Mouse (Mus musculus): ENCODE data around the gene Tes3-ps.

DNA sequence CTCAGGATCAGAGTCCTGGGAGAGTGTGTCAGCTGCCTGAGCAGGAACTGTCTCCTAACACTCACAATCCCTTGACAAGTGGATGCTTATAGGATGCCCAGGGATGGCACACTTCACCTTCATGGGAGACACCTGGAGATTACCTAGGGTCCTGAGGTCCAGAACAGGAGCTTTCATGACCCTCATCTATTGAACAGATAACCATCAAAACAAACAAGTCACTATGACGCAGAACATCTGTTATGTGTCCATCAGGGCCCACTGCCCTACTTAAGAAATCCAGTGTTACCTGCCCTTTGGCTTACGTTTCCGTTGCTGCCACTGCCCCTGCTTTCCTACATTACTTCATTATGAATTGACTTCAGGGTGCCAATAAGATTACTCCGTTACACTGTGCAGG, 12.7 kb downstream of the Tes3-ps start:
- TF ChIP-seq CTCF (IDR thresholded peaks at IDR 0.05; ENCODE audit: low read depth, low read length) (no peak), GATA1 (IDR thresholded peaks at IDR 0.05; ENCODE audit: borderline replicate concordance, low read length) (no peak), POLR2AphosphoS5 (IDR thresholded peaks at IDR 0.05; ENCODE audit: insufficient replicate concordance, low read depth, low read length) (no peak)

Measured in G1E (cell line).